Mouse (Mus musculus): ENCODE data around the gene Pla2g16.

The Pla2g16 gene

DNA sequence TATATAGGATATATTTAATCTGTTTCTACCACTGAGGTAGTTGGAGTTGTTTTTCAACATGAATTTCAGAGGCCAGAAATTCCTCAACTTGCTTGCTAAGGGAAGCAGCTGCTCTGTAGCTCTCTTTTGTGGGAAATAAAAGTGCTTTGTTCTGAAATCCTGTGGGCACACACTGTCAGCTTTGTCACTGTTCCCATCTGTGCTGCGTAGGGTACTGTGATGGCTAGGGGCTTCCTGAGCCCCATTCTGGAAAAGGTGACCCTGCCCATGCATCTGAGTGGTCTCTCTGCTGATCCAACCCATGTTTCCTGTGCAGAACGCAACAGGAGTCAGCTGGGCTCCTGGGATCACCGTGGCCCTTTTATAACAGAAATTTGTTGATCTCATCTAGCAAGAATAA is 9.6 kb downstream of the Pla2g16 start:
- no peak for DNase-seq

GRCm38 (mm10) chr19:7568364-7568763 is 11.1 kb downstream of the Pla2g16 start:
- DNase-seq: no peak

DNA sequence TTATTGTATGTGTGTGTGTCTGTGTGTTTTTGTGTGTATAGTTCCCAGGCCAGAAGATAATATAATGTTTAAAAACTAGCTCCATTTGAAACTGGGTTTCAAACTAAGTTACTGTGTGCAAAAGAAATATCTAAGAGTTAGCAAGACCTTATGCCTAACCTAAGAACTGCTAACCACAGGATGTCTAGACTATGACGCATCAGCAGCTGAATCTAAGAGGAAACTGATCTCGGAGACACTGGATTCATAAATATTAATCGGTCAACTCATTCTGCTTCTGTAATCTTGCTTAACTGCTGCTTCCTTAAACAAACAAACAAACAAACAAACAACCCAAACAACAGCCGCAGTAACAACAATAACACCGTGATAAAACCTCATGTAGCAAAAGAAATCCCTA is 12.4 kb downstream of the Pla2g16 start:
- DNase-seq: no peak

DNA sequence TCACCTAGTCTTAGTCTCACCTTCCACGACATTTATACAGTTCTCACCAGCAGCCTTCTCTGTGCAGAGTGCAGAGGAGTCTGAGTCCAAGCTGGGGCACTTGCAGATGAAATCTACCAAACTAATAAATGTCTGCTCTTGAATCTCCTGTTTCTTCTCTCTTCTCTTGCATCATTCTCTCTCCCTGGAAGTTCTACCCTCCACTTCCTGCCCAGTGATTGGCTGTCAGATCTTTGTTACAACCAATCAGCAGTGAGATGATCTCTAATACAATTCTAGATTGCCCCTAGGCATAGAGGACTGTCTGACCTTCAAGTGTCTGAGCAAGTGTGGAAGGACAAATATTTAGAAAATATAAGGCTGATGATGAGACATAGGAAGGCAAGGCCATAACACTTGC is 18.9 kb downstream of the Pla2g16 start:
- no peak for DNase-seq

GRCm38 (mm10) chr19:7577710-7578109 is 20.5 kb downstream of the Pla2g16 start:
- no peak for DNase-seq

- DNase-seq: no peak
Observed at GRCm38 (mm10) chr19:7581042-7581441, 23.8 kb downstream of the Pla2g16 start.

GRCm38 (mm10) chr19:7583101-7583500 is 25.8 kb downstream of the Pla2g16 start:
- DNase-seq: no peak

DNA sequence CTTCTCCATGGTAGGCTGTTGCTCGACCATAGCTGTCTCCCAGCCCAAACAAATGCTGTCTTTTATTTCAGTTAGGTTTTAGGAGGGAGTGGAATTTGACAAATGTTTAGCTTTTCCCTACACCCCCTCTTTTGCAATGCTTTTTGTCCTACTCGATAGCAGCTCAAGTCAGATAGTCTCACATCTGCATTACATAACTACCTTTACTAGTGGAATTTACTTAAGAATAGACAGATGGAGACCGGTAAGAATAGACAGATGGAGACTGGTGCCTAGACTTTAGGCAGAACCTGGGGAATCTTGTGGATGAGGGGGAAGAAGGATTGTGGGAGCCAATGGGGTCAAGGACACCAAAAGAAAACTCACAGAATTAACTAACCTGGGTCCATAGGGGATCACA is 26.3 kb downstream of the Pla2g16 start:
- DNase-seq: no peak

DNA sequence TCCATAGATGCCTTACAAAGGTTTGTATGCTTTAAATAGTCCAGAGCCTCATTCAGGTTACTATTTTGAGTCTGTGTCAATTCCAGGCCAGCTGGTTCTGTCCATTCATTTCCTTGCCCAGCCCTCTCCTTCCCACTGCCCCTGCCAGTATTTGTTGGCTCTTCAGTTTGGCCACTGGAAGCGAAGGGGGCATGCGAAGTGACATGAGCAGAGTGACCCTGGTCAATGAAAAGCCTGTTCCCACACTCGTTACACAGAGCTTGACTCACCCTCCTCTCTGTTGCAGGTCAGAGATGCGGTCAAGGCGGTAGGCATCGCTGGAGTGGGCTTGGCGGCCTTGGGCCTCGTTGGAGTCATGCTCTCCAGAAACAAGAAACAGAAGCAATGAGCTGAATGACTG is 28.0 kb downstream of the Pla2g16 start:
- no peak for DNase-seq

- no peak for DNase-seq
Observed at GRCm38 (mm10) chr19:7585764-7586163, 28.5 kb downstream of the Pla2g16 start.

DNA sequence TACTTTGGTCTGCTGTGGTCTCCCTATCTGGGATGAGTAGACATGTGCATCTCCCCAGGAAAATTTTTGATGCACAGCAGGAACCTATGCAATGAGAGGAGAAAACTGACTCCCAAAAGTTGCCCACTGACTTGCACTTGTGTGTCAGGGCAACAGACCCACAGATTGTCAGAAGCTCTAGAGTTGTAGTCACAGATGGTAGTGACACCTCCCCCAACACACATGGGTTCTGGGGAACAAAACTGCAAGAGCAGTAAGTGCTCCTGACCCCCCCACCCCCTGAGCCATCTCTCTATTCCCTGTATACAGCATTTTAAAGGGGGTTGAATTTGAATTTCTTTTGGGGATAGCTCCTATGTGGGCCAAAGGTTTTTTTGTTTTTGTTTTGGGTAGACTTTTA is 33.5 kb downstream of the Pla2g16 start:
- DNase-seq: no peak

DNA sequence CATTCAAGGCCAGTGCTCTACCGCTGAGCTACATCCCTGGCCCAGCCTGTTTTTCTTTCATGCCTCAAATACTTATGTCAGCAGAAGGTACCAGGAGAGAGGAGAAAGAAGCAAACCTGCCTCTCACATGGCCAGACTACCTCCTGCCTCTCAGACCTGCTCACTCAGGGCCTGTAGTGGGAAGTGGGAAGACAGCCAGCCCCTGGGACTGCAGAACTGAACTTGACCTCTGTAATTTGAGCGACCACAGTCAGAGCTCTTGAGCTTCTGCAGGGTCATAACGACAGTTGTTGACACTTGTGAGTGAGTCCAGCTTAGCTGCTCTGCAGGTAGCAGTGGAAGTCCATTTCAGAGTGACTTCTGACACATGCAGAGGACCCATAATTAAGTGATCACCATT is 34.8 kb downstream of the Pla2g16 start:
- no peak for DNase-seq

DNA sequence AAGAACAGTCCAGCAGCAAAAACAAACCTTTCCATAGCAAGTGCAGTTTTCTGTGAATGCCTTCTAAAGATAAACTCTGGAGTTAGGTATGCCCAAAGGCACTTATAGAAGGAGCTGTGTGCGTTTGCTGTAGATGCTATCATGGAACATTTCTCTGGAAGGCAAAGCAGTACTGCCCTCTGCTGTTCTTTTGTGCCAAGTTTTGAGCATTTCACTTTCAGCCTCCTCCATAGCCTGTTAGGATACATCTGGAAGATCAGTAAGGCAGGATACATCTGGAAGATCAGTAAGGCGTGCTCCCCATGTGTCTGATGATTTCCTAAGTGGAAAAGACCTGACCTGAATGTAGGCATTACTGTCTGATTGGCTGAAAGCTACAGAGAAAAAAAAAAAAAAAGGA is 38.3 kb downstream of the Pla2g16 start:
- DNase-seq: no peak

GRCm38 (mm10) chr19:7598481-7598880 is 41.2 kb downstream of the Pla2g16 start:
- DNase-seq: no peak

GRCm38 (mm10) chr19:7601551-7601950 is 44.3 kb downstream of the Pla2g16 start:
- no peak for DNase-seq

- no peak for DNase-seq
Observed at GRCm38 (mm10) chr19:7604107-7604506, 46.8 kb downstream of the Pla2g16 start.

DNA sequence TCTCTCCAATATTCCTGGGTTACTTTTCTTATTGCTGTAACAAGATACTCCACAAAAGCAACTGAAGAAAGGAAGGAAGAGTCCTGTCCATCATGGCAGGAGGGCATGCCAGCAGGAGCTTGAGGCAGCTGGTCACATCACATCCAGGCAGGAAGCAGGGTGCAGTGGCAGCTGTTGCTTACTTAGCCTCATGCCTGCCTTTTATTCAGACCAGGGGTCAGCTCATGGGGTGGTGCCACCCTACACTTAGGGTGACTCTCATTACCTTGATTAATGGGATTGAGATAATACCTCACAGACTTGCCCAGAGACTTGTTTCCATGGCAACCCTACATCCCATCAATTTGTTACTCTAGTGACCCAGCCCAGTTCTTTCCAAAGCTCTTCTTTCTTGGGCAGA is 47.8 kb downstream of the Pla2g16 start:
- no peak for DNase-seq

DNA sequence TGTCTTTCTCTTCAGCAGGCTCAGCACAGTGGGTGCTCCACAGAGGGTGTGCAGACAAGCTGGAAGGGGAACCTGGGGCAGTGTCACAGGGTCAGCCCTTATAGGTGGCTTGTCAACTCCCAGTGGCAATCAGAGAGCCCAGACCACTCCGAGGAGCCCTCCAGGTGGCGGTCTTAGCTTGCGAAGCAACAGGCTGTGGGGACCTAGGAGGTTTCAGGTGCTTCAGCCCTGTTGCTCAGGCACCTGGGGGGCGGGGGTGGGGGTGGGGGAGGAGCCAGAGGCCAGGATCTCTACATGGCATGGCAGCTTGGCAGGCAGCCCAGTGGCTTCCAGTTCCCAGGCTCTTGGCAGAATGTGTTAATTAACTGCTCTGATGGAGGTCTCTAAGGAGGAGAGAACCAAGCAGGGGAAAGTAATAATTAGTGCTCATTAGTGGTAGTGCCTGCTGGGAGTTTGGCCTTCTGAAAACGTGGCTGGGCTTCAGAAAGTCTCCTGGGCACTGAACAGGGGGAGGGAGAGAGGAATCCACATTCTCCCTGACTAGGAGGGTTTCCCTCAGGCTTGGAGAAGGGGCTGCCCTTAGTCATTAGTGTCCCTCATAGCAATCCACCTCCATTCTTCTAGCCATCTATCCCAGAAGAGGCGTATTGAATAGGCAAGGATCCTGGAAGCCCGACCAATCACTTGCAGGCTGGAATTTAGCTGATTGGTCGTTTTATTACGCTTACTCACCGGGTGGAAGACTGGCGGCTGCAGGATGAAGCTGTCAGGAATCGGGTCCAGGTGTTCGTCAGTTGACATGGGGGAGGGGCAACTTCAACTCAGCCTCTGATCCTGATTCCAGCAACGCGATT is 48.9 kb downstream of the Pla2g16 start:
- no peak for DNase-seq

GRCm38 (mm10) chr19:7606801-7607689 is 49.8 kb downstream of the Pla2g16 start, which contains the start of gene Lgals12:
Lgals12 (minus strand) TSS chr19:7607193.
- DNase-seq: no peak

DNA sequence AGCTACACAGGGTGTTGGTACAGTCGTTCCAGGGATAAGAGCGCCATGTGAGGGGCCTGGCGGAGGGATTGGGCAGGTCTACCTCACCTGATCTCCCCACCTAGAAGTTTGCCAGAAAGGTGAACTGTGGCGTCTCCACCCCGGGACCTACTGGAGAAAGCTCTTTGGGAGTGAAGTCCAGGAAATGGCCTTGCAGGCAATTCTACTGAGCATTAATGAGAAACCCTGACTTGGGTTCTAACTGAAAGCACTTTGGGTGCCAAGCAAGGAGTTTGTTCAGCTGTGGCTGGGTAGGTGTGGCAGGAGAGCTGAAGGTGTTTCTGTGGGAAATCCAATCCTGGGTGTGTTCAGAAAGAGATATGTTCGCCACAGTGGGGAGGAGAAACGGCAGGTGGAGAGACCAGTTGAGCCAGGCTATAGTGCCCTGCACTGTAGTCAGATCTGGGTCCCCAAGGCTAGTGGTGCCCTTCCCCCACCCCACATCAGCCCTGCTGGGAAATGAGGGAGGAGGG is 50.5 kb downstream of the Pla2g16 start:
- DNase-seq: no peak

- DNase-seq: no peak
Observed at GRCm38 (mm10) chr19:7611942-7612757, 54.9 kb downstream of the Pla2g16 start, which contains the start of gene Hrasls5. Hrasls5 (plus strand) TSS chr19:7612541.

GRCm38 (mm10) chr19:7613151-7613550 is 55.9 kb downstream of the Pla2g16 start:
- no peak for DNase-seq
